Mouse (Mus musculus) adrenal gland, adult 2 months (tissue): ENCODE measurements at regions not wholly inside any gene's neighbourhood (a gene's known extent, or its start where the extent isn't known, plus 50 kb on each side); places are given as distances from the start of the nearest gene placed in this dataset.

Experiments used
- DNase-seq: peaks from one replicate; pipeline ENCODE4 v3.0.0; 2021

- DNase-seq = no peak
These were observed 122.0 kb downstream of the Olfr1505 start for GRCm38 (mm10) chr19:14035371-14035770.

- no peak for DNase-seq
These were observed 122.5 kb downstream of the Olfr1505 start for GRCm38 (mm10) chr19:14035785-14036184.

DNA sequence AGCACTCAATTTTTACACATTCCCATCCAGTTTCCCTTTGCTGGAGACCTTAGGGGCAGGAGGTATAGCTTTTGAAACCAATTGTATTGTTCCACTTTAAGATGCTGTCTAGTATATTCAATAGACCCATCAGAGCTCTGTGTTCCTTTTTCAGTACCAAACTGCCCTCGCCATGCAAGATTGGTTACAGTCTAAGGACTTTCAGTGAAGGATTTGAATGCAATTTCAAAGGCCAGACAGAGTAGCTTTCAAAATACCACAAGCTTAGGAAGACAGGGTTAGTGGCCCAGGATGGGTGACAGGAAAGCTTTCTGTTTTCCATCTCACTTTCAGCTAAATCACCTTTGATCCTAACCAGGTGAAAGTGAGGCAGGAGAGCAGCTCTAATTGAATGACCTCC, 123.4 kb downstream of the Olfr1505 start:
- no peak for DNase-seq

GRCm38 (mm10) chr19:14042753-14043152, 129.4 kb downstream of the Olfr1505 start:
- DNase-seq = no peak

DNA sequence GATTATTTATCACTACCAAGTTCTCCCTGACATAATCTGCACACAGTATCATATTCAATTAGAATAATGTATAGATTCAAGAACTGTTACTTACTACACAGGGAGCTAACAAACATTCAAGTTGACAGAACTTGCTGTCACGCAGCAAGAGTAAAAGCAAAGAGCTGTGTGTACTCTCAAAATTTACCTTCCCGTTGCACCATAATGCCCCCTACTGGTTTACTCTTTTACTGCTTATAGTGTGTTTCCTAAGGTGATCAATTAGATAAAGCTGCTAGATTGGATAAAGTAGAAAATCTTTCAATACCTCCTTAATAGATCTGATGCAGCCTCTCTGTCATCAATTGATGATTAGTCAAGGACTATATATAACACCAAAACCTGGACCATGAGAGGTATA, 132.1 kb downstream of the Olfr1505 start:
- no peak for DNase-seq

GRCm38 (mm10) chr19:14052052-14052451, 138.7 kb downstream of the Olfr1505 start:
- no peak for DNase-seq

DNA sequence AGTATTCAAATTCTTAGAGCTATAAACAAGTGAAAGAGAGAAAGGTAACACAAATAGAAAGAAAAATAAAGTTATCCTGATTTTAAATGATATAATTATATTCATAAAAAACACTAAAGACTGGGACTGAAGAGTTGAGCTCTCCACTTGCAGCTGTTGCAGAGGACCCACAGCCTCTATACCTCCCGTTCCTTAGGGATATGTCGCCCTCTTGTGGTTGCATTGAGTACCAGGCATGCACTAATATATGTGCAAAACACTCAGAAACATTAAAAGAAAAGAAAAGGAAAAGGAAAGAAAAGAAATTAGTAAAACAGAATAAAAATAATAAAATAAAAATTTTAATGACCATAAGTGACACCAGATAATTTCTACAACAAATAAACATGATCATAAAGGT, 167.2 kb downstream of the Olfr1505 start:
- DNase-seq = peak; percentile 6

GRCm38 (mm10) chr19:14084726-14085125, 171.4 kb downstream of the Olfr1505 start:
- no peak for DNase-seq

DNA sequence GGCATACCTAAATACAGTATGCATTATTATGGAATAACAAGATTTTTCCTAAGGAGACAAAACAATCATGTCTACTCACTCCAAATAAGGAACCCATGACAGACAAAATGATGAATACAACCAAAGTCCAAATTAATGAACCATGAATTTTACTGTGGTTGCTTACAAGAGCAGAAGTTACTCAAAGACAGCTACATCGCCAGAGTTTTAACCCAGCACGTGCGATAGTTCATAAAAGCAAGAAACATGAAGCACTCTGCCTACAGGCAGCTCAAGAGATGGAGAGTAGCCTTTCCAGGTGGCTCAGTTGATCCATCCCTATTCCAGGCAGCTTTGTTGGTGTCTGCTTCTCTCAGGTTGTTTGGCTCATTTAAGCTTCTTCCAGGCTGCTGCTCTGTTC, 176.8 kb downstream of the Olfr1505 start:
- no peak for DNase-seq

- no peak for DNase-seq
These were observed 180.9 kb downstream of the Olfr1505 start for GRCm38 (mm10) chr19:14094191-14094590.

DNA sequence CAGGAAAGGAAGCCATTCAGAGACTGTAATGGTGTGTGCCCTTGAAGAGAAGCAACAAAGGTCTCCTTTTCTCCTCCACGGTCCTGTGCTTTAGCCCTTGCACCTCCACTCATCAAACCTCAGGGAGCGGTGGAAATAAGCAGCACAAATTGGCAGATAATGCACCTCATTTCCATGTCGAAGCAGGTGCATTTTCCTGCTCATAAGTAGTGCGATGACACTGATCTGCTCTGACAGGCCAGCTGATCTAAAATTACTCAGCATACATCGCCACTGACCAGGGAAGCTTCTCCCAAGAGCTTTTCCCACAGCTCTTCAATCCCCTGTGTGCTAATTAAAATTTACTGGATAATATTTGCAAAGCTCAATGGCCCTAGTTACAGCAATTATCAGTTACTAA, 182.9 kb downstream of the Olfr1505 start:
- no peak for DNase-seq

GRCm38 (mm10) chr19:14109091-14109490, 195.8 kb downstream of the Olfr1505 start:
- DNase-seq = no peak

GRCm38 (mm10) chr19:14123348-14124113, 210.2 kb downstream of the Olfr1505 start:
- no peak for DNase-seq

GRCm38 (mm10) chr19:14124250-14124827, 211.0 kb downstream of the Olfr1505 start:
- no peak for DNase-seq

- DNase-seq = no peak
These were observed 211.7 kb downstream of the Olfr1505 start for GRCm38 (mm10) chr19:14124986-14125385.

GRCm38 (mm10) chr19:14128397-14129209, 215.3 kb downstream of the Olfr1505 start:
- no peak for DNase-seq

GRCm38 (mm10) chr19:14161217-14161616, 247.9 kb downstream of the Olfr1505 start:
- no peak for DNase-seq

DNA sequence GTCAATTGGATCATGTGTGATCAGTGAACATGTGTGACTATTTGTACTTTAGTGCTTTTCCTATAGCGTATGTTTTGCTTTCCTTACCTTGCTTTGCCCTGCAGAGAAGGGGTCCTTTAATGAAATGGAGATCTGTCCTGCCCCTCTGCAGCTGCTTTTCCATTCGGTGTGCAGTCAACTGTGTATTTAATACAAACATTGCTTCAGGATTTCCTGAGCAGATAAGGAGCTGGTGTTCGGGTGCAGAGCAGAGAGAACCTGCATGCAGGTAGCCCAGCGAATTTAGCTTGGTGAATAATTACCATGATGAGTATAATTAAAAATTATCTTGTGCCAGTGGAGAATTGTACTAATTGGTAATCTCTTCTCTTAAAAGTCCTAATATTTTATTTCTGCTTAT, 249.4 kb downstream of the Olfr1505 start:
- DNase-seq = no peak

DNA sequence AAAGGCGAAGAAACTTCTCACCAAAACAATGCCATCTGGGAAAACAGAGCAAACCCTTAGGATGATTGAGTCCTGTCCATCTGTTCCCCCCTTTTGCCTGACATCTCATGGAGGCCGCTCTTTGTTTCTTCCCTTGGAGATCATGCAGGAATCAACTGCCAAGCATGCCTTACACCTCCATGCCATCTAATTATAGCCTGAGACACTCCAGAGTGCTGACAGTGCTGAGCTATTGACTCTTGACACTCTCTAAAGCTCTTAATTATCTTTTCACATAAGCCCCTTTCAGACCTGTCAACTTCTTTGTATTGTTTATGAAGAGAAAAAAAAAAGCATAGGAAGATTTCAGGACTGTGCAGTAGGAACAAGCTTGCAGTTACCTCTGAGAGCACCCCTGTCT, 252.4 kb downstream of the Olfr1505 start:
- no peak for DNase-seq

- no peak for DNase-seq
These were observed 266.9 kb downstream of the Olfr1505 start for GRCm38 (mm10) chr19:14180244-14180643.

- DNase-seq = no peak
These were observed 267.6 kb downstream of the Olfr1505 start for GRCm38 (mm10) chr19:14180956-14181355.

DNA sequence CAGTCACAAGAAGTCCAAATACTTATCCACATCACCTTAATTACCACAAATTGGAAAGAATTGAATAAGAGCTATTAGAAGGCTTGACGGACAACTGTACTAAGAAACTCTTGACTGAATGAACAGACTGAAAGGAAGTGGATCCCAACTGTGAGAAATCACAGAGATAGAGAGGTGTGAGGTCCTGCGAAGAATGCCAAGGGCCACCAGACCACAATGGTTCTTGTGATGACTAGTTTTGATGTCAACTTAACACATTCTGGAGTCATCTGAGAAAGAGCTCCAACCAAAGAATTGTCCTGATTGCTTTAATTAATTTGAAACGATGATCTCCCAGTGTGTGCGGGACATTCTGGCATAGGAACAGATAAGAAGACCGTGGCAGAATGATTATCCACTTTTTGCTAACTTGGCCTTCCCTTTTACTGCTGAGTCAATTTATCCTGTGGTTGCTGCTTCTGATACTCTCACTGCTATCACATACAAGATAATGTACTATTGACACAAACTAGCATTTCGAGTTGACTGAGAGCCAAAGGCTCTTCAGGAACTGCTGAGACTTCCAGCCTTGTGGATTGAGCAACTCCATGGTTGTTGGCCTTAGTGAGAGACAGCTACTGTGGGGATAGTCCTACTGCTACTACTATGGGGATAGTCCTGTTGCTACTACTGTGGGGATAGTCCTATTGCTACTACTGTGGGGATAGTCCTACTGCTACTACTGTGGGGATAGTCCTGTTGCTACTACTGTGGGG, 268.5 kb downstream of the Olfr1505 start:
- peak; percentile 1 for DNase-seq
